Mouse (Mus musculus) liver, postnatal 0 days (tissue): Measurements from ENCODE around the gene Hipk2.

Experiments used
- CTCF ChIP-seq: sonication (generic); IDR thresholded peaks from 2 replicates; pipeline ENCODE4 v1.5.1; 2016; ENCODE audit warnings: antibody characterized with exemption, low read depth
- EP300 ChIP-seq: IDR thresholded peaks from 2 replicates; pipeline ENCODE4 v1.6.1; 2016; ENCODE audit warnings: antibody characterized with exemption, low read depth, mild to moderate bottlenecking

DNA sequence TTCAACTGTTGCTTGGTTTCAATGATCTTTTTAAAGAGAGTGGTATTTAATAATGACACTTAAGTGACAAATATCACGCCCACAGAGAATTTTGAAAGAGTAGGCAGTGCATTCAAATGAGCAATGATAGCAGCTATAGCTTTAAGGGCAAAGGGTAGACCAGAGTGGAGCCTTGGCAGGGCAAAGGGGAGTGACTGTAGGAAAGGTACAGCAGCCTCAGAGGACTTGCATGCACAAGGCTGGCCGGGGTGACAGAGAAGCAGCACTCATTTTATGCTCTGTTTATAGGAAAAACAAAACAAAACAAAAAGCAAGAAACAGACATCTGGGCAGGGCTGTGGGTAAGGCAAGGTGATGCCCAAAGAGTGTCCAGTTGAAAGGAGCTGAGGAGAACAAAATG is 5.5 kb upstream of the Hipk2 start:
- no peak for TF ChIP-seq EP300
- TF ChIP-seq CTCF: no peak
